Mouse (Mus musculus): ENCODE data around the gene Astn1.

DNA sequence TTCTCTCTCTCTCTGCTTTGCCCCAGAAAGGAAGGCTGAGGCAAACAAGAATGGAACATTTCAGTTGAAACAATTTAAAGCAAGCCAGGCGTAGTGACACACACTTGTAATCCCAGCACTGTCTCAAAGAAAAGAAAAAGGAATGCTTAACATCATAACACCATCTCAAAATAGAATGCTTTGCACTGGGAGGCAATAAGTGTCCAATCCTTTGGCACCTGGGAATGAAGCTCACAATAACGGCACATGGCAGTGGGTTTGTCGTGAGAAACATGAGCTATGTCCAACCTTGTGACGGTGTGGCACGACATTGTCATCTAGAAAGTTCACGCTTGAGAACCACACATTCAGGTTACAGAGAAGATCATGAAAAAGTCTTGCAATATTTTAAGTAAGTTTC, 191.3 kb downstream of the Astn1 start:
- TF ChIP-seq CTCF (IDR thresholded peaks at IDR 0.05 in 2 of 3, conservative IDR thresholded peaks at IDR 0.05 in 1 of 3; ENCODE audit: control insufficient read depth in 1 of 3, insufficient read depth in 1 of 3, low read depth in 2 of 3, low read length in 3 of 3, poor library complexity in 1 of 3, severe bottlenecking in 1 of 3) (no peak), MAX (IDR thresholded peaks at IDR 0.05; ENCODE audit: low read length) (no peak), RAD21 (IDR thresholded peaks at IDR 0.05; ENCODE audit: low read depth, low read length) (no peak), POLR2A (IDR thresholded peaks at IDR 0.05; ENCODE audit: control insufficient read depth in 1 of 2, insufficient read depth in 1 of 2, low read depth in 1 of 2, low read length in 2 of 2, poor library complexity in 1 of 2) (no peak), CHD2 (IDR thresholded peaks at IDR 0.05; ENCODE audit: low read length) (no peak), ELF1 (IDR thresholded peaks at IDR 0.05; ENCODE audit: low read depth, low read length) (no peak), SMC3 (IDR thresholded peaks at IDR 0.05; ENCODE audit: low read depth, low read length) (no peak), ZKSCAN1 (IDR thresholded peaks at IDR 0.05; ENCODE audit: low read depth, low read length) (no peak), TAL1 (IDR thresholded peaks at IDR 0.05; ENCODE audit: low read length) (no peak), E2F4 (IDR thresholded peaks at IDR 0.05; ENCODE audit: borderline replicate concordance, low read depth, low read length) (no peak), MEF2A (IDR thresholded peaks at IDR 0.05; ENCODE audit: extremely low read depth, insufficient replicate concordance, low read depth, low read length, poor library complexity, severe bottlenecking) (no peak), EP300 (IDR thresholded peaks at IDR 0.05; ENCODE audit: low read depth in 1 of 2, low read length in 2 of 2) (no peak), HCFC1 (IDR thresholded peaks at IDR 0.05; ENCODE audit: low read depth, low read length) (no peak)

Data from MEL (cell line).